Mouse (Mus musculus) CH12F3 (cell line): Measurements from ENCODE around the gene Klhl29.
"Not testable (repeated sequence)": the region's sequence is repeated elsewhere in the genome, so short reads cannot be mapped to it uniquely, and the experiment has no call there.

Source experiments
- in situ Hi-C: fragments of 300-500 bp; cut with MboI; formaldehyde crosslinking; loops from 2 replicates; pipeline ENCODE4 v1.14.3; 2020; ENCODE audit warnings: low sequenced_read_pairs

Gene Klhl29

DNA sequence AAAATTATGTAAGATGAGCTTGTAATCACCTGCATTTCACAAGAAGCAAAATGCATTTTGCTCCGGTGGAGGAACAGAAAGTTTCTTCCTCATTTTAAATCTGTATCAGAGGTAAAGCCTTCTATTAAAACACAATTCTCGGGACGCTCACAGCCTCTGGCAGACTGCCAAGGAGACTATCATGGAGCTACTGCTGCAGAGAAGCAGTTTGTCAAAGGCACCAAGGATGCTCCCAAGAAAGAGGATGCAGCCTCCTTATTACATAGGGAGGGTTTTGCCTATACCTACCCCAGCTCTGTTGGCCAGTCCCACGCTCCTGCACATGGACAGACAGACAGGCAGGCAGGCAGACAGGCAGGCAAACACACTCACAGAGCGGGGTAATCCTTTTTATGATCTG lies 16.4 kb downstream of the Klhl29 start:
- in situ Hi-C loops, result no loop called here

DNA sequence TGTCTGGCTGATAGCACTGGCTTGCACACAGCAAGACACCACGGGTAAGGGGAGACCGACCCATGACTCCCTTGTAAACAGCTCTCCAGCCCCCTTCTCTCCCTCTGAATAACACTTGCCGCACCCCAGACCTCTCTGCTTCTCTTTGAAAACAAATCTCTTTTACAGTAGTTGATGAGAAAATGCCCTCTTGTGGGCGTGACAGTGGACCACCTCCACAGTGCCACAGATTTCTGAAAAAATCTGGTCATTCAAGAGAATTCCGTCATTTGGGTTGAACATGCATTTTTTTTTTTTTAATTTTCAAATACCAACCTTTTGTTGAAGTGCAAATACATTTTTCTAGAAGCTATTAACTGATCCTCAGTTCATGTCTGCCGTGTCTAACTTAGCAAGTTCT lies 17.0 kb downstream of the Klhl29 start:
- in situ Hi-C loops, result no loop called here

DNA sequence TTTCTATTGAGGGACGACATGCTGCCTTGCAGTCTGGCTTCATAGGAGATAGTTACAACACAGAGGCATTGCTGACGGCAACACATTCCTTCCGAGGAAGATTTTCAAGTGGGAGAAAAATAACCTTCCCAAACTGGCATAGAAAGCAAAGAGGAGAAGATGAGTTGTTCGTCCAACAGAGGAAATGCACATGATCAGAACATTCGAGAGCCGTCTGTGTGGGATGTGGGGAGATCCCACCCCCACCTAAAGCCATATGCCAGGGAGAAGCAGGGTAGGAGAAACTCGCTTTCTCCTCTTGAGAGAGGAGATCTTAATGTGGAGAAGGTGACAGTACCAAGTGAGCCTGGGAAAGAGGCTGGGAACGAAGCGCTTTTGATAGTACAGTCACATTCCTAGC lies 22.1 kb downstream of the Klhl29 start:
- in situ Hi-C loops, result no loop called here

DNA sequence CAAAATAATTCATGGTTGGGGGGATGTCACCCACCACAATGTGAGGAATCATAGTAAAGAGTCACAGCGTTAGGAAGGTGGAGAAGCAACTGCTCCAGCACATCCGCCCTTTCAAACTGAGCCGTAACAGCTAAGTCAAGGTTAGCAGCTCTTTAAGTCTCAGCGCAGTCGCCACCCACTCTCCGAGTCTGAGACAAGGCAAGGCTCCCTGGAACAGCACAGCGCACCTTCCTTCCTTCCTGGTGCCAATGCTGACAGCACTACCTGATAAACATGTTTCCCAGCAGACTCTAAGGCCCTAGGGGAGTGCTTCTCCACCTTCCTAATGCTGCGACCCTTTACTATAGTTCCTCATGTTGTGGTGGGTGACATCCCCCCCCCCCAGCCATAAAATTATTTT lies 22.7 kb downstream of the Klhl29 start:
- in situ Hi-C loops, result no loop called here

DNA sequence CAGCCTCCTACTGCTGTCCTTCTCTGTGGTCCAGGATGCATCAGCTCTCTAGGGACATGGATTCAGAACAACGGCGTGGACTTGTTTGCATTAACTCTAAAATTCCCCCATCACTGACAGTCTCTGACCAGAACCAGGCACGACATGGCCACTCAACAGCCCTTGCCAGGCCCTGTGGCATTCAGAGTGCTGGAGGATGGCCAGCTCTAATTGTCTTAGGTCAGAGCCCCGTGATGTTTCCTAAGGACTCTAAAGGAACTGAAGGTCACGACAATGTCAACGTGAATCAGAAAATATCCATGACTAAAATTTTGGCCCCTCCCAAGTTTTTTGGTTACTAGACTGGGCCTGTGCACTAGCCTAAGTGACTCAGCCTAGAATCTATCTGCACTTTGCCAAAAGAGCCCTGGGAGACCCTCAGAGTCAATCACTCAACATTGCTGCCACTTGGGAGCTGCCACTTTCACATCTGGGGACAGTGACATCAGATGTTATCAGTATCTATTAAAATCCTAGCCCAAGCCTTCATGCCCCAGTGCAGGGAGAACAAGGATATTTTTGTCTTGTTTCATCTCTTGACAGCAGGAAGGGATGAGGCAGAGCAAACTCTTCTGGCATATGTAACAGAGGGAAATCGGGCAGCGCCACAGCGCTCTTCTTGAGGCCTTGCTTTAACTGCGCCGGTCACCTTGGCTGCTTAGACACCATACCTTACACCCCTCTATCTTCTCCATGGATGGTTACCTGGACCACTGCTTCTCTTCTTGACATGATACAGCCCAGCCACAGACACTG lies 24.8 kb downstream of the Klhl29 start:
- in situ Hi-C loops, result no loop called here

DNA sequence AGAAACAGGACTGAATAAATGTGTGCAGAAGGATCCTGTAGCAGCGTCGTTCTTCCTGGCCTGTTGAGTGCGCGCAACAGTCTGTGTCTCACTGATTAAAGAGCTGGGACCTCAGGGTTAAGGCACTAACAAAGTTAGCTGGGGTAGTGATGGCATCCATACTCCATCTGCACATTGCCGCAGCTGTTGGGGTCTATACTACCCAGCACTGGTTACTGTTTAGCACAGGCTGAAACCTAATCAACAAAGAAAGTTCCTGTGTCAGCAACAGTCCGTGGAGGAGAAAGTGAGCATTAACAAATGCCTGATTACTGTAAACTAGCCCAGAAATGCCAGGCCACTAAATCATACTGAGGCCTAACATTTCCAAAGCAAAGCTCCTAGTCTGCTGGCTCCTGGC lies 30.4 kb downstream of the Klhl29 start:
- in situ Hi-C loops, result no loop called here

DNA sequence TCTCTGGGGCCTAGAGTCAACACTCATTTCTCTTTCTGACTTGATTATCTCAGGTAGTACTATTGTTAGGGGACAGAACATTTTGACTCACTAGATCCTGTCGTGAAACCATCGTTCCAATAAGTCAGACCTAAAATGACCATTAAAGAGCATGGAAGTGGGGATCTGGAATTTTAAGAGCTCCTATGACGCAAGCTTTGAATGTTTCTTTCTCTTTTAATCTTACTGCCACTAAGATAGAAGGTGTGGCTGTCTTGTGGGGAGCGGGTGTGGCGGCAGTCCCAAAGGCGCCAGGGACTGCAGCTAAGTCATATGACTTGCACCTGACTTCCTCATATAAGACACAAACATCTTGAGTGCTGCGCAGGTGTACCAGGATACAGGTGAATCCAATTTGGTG lies 31.0 kb downstream of the Klhl29 start:
- in situ Hi-C loops, result not testable (repeated sequence)

DNA sequence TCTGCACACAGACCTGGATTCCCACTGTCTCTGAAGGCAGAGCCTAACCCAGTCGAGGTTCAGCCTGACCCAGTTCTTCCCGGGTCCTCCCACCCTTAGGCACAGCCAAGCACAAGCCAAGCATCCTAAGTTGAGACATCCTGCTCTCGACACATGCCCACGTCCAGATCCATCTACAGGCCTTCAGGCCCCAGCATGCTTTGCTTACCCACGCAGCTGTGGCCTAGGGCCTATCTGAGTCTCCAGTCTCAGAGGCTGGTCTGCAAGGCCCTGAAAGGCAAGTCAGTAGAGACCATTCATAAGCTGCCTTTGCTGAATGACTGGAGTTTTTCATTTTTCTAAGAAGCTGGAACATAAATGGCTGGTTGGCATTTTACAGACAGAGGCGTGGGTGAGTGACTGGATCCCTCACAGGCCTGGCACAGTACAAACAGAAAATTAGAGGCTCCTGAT lies 35.3 kb downstream of the Klhl29 start:
- in situ Hi-C loops, result no loop called here

DNA sequence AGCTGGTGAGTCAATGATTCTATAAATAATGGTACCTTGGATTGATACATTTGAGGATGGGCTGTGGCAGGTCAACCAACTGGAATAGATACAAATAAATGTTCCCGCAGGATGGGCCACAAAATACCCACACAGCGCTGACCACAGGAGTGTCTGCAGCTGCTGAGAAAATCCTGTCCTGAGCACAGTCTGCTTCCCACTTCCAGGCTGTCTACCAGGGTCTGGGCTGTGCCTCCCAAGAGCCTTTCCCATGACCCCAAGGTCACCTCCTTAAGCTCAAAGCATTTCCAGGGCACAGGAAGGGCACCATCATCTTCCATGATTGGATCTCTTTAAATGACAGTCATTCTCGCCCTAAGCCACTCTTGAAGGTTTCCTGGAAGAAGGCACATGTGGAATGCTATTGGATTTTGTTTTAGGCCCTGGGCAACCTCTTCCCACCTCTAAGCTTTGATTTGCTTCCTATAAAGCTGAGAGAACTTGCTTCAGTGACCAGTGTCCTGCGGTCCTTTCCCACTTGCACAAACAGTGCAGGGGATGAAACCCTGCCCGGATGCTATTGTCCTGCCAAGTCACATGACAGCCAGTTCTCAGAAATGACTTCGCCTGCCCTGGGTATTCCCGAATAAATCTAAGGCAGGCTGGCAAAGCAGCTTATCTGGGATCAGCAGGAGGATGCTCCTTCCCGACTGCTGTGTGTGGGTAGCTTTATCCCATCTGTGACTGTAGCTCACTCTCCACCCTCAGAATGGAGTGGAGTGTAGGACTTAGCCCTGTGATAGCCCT lies 38.4 kb downstream of the Klhl29 start:
- in situ Hi-C loops, result no loop called here

DNA sequence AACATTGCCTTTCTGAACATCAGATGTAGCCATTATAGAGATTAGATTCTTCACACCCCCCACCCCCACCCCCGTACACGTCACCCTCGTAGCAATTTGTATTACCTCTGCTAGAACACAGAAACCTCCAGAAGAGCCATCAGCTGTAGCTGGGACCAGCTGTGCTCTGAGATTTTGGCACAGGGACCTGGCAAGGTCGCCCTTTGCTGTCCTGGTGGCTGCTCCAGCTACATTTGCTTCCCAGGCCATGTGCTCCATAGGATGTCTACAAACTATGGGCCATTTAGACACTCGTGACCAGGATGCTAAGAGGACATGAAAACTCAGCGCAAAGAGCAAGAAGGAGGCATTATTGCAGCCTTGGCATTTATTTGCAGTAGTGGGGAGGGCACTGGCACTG lies 39.2 kb downstream of the Klhl29 start:
- in situ Hi-C loops, result no loop called here

DNA sequence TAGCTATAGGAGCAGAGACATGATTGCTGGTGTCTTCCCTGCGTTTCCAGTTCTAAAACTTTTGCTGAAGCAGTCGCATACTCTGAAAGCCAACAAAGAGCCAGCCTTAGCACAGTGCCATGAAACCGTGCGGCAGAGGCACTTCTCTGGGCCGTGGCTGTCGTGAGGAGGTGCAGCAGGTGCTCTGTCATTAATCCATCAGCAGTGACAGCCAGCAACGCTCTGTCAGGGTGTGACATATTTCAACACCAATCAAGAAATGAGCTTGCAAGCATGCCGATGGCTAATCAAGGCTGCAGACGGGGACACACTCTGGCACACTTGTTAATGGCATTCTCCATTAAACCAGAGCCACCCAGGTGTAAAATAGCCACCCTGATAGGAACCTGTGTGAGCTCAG lies 40.5 kb downstream of the Klhl29 start:
- in situ Hi-C loops, result no loop called here

DNA sequence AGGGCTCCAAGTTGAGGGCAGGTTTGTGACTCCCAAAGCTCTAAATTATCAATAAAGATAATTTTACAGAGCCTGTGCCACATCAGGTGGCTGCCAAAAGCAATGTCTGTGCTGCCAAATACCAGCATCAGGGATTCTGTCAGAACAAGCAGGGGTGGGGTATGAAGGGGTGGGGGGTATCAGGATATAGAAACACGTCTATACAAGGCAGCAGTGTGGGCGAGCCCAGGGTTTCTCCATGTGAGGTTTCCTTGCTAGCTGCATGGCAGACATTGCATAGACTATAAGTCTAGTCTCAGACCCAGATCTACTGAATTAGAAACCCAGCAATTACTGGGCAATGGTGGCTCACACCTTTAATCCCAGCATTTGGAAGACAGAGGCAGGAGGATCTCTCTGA lies 41.3 kb downstream of the Klhl29 start:
- in situ Hi-C loops, result no loop called here

DNA sequence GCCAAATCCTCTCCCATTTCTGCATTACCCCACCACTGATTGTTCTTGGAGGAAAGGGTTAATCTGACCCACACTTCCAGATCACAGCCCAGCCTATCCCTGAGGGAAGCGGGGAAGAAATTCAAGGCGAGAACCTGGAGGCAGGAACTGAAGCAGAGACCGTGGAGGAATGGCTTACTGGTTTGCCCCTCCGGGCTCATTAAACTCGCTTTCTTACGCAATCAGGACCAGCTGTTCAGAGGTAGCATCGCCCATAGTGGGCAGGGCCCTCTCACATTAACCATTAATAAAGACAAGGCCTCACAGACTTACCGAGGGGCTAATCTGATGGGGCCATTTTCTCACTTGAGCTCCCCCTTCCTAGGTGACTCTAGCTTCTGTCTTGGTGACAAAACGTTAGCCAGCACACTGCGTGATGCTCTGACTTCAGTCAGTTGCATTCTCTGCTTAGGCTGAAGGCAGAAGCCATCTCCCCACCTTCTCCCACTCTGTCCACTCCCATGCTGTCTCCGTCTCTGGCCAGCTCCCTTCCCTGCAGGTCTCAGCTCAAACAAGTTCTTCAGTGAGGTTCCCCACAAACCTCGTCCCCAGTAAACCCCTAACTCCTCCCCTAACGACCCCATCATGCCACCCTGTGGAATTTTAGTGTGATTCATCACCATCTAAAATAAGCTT lies 43.5 kb downstream of the Klhl29 start:
- in situ Hi-C loops, result no loop called here

DNA sequence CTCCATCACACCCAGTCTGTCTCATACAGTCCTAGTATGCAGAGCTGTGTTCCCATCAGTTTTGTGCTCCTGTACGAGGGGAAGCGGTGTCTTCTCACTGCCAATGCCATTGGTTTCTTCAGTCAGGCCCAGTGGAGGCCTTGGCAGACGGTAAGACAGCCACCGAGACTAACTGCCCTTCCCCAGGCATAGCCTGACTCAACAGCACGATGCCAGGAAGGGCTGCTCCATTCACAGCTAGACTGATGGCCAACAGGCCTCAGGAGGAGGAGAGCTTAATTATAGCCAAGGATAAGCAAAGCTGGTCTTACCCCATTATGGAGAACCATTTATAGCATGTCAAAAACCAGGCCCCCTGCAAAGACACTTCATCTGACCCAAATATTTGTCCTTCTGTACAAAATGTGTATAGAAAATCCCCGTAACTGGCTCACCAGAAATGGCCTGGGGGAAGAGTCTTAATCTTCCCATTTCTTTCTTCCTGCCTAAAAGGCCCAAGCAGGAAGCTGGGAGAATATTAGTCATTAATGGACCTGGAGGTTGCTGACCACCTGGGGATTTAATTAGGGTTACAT lies 44.9 kb downstream of the Klhl29 start:
- in situ Hi-C loops, result no loop called here

DNA sequence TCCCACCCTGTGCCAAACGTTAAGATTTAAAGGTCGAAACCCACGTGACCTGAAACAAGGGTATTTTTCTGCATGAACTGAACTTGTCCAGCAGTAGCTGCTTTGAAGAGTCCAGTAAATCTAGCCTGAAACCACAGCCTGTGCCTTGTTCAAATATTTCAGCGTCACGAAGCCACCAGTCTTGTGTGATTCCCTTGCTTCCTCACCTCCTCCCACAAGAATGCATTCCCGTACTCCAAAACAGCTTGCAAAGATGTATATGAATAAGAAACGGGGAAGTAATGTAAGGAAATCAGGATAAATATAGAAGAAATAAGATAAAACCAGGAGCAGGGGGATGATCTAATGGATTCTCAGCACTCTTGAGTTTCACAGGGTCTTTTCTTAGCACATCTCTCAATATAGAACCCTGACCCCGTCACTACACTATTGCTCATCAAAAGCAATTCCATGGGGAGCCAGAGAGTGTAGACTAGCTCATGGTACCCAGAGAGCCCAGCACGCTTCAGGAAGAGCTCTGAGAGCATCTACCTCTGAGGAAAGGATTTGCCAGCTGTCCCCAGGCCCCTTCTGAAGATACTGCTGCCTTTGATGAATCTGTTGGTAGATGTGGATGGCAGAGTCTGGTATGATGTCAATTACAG lies 52.9 kb downstream of the Klhl29 start:
- in situ Hi-C loops, result no loop called here

DNA sequence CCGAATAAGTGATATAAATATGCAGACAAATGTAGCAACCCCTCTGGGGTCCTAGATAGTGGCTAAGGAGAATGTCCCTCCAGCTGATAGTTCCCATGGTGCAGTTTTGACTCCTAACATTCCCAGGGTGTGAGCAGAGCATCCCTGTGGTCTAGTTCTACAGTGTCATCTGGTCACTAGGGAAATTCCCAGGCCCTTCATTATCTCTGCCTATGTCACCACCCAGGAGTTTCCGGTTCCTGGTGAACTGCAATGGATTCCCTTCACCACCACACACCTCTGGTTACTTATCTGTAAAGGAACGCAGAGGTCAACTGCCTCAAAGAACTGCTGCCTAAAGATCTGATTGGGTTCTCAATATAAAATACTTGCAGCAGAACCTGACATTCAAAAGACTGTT lies 54.5 kb downstream of the Klhl29 start:
- in situ Hi-C loops, result no loop called here

DNA sequence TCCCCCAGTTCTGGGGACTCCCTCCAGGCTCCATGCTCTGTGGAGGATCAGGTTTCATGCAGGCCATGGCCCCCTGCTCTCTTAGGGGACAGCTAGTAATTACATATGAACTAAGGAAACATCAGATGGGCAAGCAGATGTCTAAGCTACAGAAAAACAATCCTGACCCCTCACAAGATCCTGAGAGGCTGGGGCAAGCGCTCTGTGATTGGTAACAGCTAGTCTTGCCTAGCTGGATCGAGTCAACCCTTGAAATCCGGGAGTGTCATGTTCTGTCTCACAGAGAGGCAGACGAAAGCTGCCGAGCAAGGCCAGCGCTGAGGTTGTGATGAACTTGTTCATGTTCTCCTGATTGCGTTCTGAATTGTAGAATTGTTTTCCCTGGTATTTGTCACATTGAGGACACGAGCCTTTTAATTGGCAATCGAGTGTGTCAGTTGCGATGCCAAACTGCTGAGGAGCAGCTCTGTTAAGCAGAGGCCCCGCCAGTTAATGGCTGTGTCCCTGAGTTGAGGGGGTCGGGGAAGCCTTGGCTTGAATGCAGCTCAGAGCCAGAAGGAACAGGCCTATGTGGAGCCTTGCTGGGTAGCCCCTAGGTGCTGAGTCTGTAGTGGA lies 56.0 kb downstream of the Klhl29 start:
- in situ Hi-C loops, result no loop called here

DNA sequence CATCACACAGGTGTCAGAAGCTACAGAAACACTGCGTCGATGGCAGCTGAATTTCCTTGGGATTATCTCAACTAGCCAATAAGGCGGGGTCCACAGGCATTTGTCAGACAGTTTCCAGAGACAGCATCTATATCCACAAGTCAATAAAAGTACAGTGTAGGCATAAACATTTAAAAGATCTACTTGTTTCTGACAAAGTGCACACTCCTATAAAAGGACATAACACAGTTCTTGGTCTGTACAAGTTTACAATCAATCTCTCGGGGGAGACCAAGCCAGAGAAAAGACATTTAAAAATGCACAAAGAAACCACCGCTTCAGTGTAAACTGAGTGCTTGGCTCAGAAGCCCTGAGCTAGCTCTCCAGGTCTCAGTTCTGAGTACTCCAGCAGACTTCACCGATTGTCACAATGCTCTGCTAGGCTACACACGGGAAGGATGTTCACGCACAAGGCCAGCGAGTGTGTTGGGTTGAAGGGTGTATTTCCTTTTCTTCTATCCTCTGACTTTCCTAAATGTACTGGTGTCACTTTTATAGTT lies 59.4 kb downstream of the Klhl29 start:
- in situ Hi-C loops, result no loop called here

DNA sequence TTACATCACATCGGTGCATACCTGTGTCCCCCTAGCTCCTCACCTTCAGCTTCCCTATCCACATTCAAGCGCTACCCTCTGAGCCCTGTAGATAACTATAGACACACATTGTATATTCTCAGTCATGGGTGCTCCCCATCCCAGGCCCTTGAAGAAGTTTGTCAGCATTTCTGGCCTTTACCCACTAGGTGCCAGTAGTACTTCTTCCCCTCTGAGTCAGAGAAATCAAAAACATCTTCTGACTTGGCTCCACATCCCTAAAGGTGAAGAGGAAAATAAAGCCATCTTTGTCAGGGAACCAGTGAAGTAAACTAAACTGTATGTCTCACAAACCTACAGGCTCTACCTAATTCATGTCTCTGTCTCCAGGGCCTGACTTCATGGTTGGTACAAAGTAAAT lies 67.6 kb downstream of the Klhl29 start:
- in situ Hi-C loops, result no loop called here

DNA sequence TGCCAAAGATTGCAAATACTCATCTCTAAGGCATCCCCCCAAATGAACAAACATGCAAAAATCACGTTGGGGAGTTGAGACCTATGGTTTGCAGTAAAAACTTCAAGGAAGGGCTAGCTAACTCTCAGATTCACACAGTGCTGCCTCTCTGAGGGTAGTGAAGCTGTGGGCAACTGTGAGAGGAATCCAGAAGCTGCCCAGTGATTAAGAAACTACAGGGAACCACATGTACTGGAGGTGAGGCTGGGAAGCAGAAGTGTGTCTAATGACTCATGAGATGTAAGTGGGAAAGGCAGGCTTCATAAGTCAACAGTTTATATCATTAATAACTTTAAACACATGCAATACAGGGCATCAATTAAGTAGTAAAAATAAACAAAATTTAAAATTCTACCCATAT lies 70.0 kb downstream of the Klhl29 start:
- in situ Hi-C loops, result no loop called here
